Mouse (Mus musculus) erythroblast, embryonic 14.5 days (primary cell): ENCODE results near the gene Btbd19.

Experiments
- GATA1 ChIP-seq: IDR thresholded peaks from 2 replicates; pipeline ENCODE4 v1.6.1; 2012; ENCODE audit warnings: low read length, inconsistent platforms, mixed read lengths
- TAL1 ChIP-seq: IDR thresholded peaks from 3 replicates; pipeline ENCODE4 v1.6.1; 2012; ENCODE audit warnings: low read length, inconsistent platforms, mixed read lengths

- TF ChIP-seq GATA1 (no peak), TAL1 (no peak)
These were observed 28.9 kb downstream of the Btbd19 start for GRCm38 (mm10) chr4:117096666-117097065.
